Mouse (Mus musculus): Measurements from ENCODE around the gene Fads3. TPM values are rescaled to one million over a fixed set of nuclear protein-coding genes. Genes with fewer than 3 reads are reported as not detected.
A peak's percentile ranks its signal among the peaks of the same experiment; 100 is the strongest.

Gene Fads3
- polyA plus RNA-seq, 1 experiment from 2014 or later = 38.2 TPM

GRCm38 (mm10) chr19:10042816-10043215 is 1.4 kb downstream of the Fads3 start:
- peak overlapping the region; percentile 75 for H3K4me2 ChIP-seq (ENCODE audit: low read length)
- ATAC-seq = no peak
- H3K27ac ChIP-seq (ENCODE audit: low read length) = no peak overlapping the region
- H3K9me3 ChIP-seq (replicated peaks; ENCODE audit: control insufficient read depth, low read length, poor library complexity, severe bottlenecking) = no peaks in the 10 kb centered on the region
- H3K9ac ChIP-seq (ENCODE audit: low read depth, low read length) = no peak overlapping the region
- no peaks in the 10 kb centered on the region for H3K27me3 ChIP-seq (ENCODE audit: control insufficient read depth, insufficient read depth, low read depth, low read length)
- 81% methylated on average over 4 of the region's 4 CpGs for WGBS
- H3K4me3 ChIP-seq (ENCODE audit: low read depth, low read length) = peak overlapping the region; percentile 73
- H3K36me3 ChIP-seq (ENCODE audit: control insufficient read depth, insufficient read depth, low read length) = no peaks in the 10 kb centered on the region
- H3K4me1 ChIP-seq (ENCODE audit: control insufficient read depth, insufficient read depth, low read length) = peaks cover 16% of the 10 kb centered on the region

- H3K36me3 ChIP-seq (ENCODE audit: control insufficient read depth, insufficient read depth, low read length) = no peaks in the 10 kb centered on the region
- peak overlapping the region; percentile 75; the same call in 1 of the 2 replicates for H3K4me2 ChIP-seq (ENCODE audit: low read length)
- H3K27ac ChIP-seq (ENCODE audit: low read length) = no peak overlapping the region
- no peaks in the 10 kb centered on the region for H3K9me3 ChIP-seq (replicated peaks; ENCODE audit: control insufficient read depth, low read length, poor library complexity, severe bottlenecking)
- H3K4me1 ChIP-seq (ENCODE audit: control insufficient read depth, insufficient read depth, low read length) = peaks cover 16% of the 10 kb centered on the region
- no peaks in the 10 kb centered on the region for H3K27me3 ChIP-seq (ENCODE audit: control insufficient read depth, insufficient read depth, low read depth, low read length)
- no peak overlapping the region for H3K4me3 ChIP-seq (ENCODE audit: low read depth, low read length)
- H3K9ac ChIP-seq (ENCODE audit: low read depth, low read length) = no peak overlapping the region
- no peak for ATAC-seq
Observed at GRCm38 (mm10) chr19:10043643-10044042, 2.3 kb downstream of the Fads3 start.

- ATAC-seq = no peak
- H3K9ac ChIP-seq (ENCODE audit: low read depth, low read length) = no peak overlapping the region
- H3K27ac ChIP-seq (ENCODE audit: low read length) = no peak overlapping the region
- H3K4me2 ChIP-seq (ENCODE audit: low read length) = no peak overlapping the region
- 81% methylated on average over 2 of the region's 2 CpGs for WGBS
- H3K27me3 ChIP-seq (ENCODE audit: control insufficient read depth, insufficient read depth, low read depth, low read length) = no peaks in the 10 kb centered on the region
- H3K9me3 ChIP-seq (replicated peaks; ENCODE audit: control insufficient read depth, low read length, poor library complexity, severe bottlenecking) = no peaks in the 10 kb centered on the region
- H3K4me3 ChIP-seq (ENCODE audit: low read depth, low read length) = no peak overlapping the region
- H3K36me3 ChIP-seq (ENCODE audit: control insufficient read depth, insufficient read depth, low read length) = no peaks in the 10 kb centered on the region
- peaks cover 15% of the 10 kb centered on the region for H3K4me1 ChIP-seq (ENCODE audit: control insufficient read depth, insufficient read depth, low read length)
Observed at GRCm38 (mm10) chr19:10045707-10046106, 4.3 kb downstream of the Fads3 start.

GRCm38 (mm10) chr19:10046346-10046745 is 5.0 kb downstream of the Fads3 start:
- Histone ChIP-seq H3K4me2 (ENCODE audit: low read length) (no peak overlapping the region), H3K4me3 (ENCODE audit: low read depth, low read length) (no peak overlapping the region), H3K4me1 (ENCODE audit: control insufficient read depth, insufficient read depth, low read length) (peaks cover 11% of the 10 kb centered on the region), H3K27ac (ENCODE audit: low read length) (no peak overlapping the region), H3K27me3 (ENCODE audit: control insufficient read depth, insufficient read depth, low read depth, low read length) (no peaks in the 10 kb centered on the region), H3K36me3 (ENCODE audit: control insufficient read depth, insufficient read depth, low read length) (no peaks in the 10 kb centered on the region), H3K9ac (ENCODE audit: low read depth, low read length) (no peak overlapping the region), H3K9me3 (replicated peaks; ENCODE audit: control insufficient read depth, low read length, poor library complexity, severe bottlenecking) (no peaks in the 10 kb centered on the region)
- WGBS = 77% methylated on average over 4 of the region's 4 CpGs
- no peak for ATAC-seq

- no peaks in the 10 kb centered on the region for H3K27me3 ChIP-seq (ENCODE audit: control insufficient read depth, insufficient read depth, low read depth, low read length)
- 56% methylated on average over 3 of the region's 3 CpGs for whole genome bisulfite sequencing
- ATAC-seq = no peak
Observed at GRCm38 (mm10) chr19:10046983-10047382, 5.6 kb downstream of the Fads3 start.

GRCm38 (mm10) chr19:10049533-10049932 is 8.2 kb downstream of the Fads3 start:
- no peaks in the 10 kb centered on the region for H3K9me3 ChIP-seq (replicated peaks; ENCODE audit: control insufficient read depth, low read length, poor library complexity, severe bottlenecking)
- H3K4me2 ChIP-seq (ENCODE audit: low read length) = no peak overlapping the region
- no peaks in the 10 kb centered on the region for H3K27me3 ChIP-seq (ENCODE audit: control insufficient read depth, insufficient read depth, low read depth, low read length)
- H3K4me1 ChIP-seq (ENCODE audit: control insufficient read depth, insufficient read depth, low read length) = no peaks in the 10 kb centered on the region
- H3K27ac ChIP-seq (ENCODE audit: low read length) = no peak overlapping the region
- peaks cover 6% of the 10 kb centered on the region; the same call in 1 of the 2 replicates for H3K36me3 ChIP-seq (ENCODE audit: control insufficient read depth, insufficient read depth, low read length)
- no peak overlapping the region for H3K4me3 ChIP-seq (ENCODE audit: low read depth, low read length)
- ATAC-seq = no peak
- no peak overlapping the region for H3K9ac ChIP-seq (ENCODE audit: low read depth, low read length)

More at GRCm38 (mm10) chr19:10046983-10047382, 5.6 kb downstream of the Fads3 start:
- Histone ChIP-seq H3K27ac (ENCODE audit: low read length) (no peak overlapping the region), H3K9me3 (replicated peaks; ENCODE audit: control insufficient read depth, low read length, poor library complexity, severe bottlenecking) (no peaks in the 10 kb centered on the region), H3K36me3 (ENCODE audit: control insufficient read depth, insufficient read depth, low read length) (no peaks in the 10 kb centered on the region), H3K9ac (ENCODE audit: low read depth, low read length) (no peak overlapping the region), H3K4me2 (ENCODE audit: low read length) (no peak overlapping the region), H3K4me1 (ENCODE audit: control insufficient read depth, insufficient read depth, low read length) (peaks cover 11% of the 10 kb centered on the region), H3K4me3 (ENCODE audit: low read depth, low read length) (no peak overlapping the region)

- Histone ChIP-seq H3K9me3 (replicated peaks; ENCODE audit: control insufficient read depth, low read length, poor library complexity, severe bottlenecking) (no peaks in the 10 kb centered on the region), H3K36me3 (ENCODE audit: control insufficient read depth, insufficient read depth, low read length) (peaks cover 12% of the 10 kb centered on the region; the same call in 1 of the 2 replicates), H3K27ac (ENCODE audit: low read length) (no peak overlapping the region), H3K4me2 (ENCODE audit: low read length) (no peak overlapping the region), H3K27me3 (ENCODE audit: control insufficient read depth, insufficient read depth, low read depth, low read length) (no peaks in the 10 kb centered on the region), H3K9ac (ENCODE audit: low read depth, low read length) (no peak overlapping the region), H3K4me1 (ENCODE audit: control insufficient read depth, insufficient read depth, low read length) (no peaks in the 10 kb centered on the region), H3K4me3 (ENCODE audit: low read depth, low read length) (no peak overlapping the region)
- WGBS = 92% methylated on average over 1 of the region's 2 CpGs
- no peak for ATAC-seq
Observed at GRCm38 (mm10) chr19:10050438-10050837, 9.1 kb downstream of the Fads3 start.

GRCm38 (mm10) chr19:10052698-10053097 is 11.3 kb downstream of the Fads3 start:
- Histone ChIP-seq H3K27ac (ENCODE audit: low read length) (no peak overlapping the region), H3K4me1 (ENCODE audit: control insufficient read depth, insufficient read depth, low read length) (no peaks in the 10 kb centered on the region), H3K9me3 (replicated peaks; ENCODE audit: control insufficient read depth, low read length, poor library complexity, severe bottlenecking) (no peaks in the 10 kb centered on the region), H3K4me3 (ENCODE audit: low read depth, low read length) (no peak overlapping the region), H3K27me3 (ENCODE audit: control insufficient read depth, insufficient read depth, low read depth, low read length) (no peaks in the 10 kb centered on the region), H3K4me2 (ENCODE audit: low read length) (no peak overlapping the region), H3K9ac (ENCODE audit: low read depth, low read length) (no peak overlapping the region), H3K36me3 (ENCODE audit: control insufficient read depth, insufficient read depth, low read length) (peaks cover 24% of the 10 kb centered on the region; the same call in 1 of the 2 replicates)
- whole genome bisulfite sequencing = 91% methylated on average over 4 of the region's 4 CpGs
- ATAC-seq = no peak

GRCm38 (mm10) chr19:10053692-10054260 is 12.4 kb downstream of the Fads3 start:
- Histone ChIP-seq H3K36me3 (ENCODE audit: control insufficient read depth, insufficient read depth, low read length) (peaks cover 24% of the 10 kb centered on the region; the same call in 1 of the 2 replicates), H3K27ac (ENCODE audit: low read length) (no peak overlapping the region)
- ATAC-seq = no peak

More at GRCm38 (mm10) chr19:10053692-10054260, 12.4 kb downstream of the Fads3 start:
- Histone ChIP-seq H3K27me3 (ENCODE audit: control insufficient read depth, insufficient read depth, low read depth, low read length) (no peaks in the 10 kb centered on the region), H3K4me2 (ENCODE audit: low read length) (no peak overlapping the region), H3K4me3 (ENCODE audit: low read depth, low read length) (no peak overlapping the region), H3K9ac (ENCODE audit: low read depth, low read length) (no peak overlapping the region), H3K4me1 (ENCODE audit: control insufficient read depth, insufficient read depth, low read length) (no peaks in the 10 kb centered on the region), H3K9me3 (replicated peaks; ENCODE audit: control insufficient read depth, low read length, poor library complexity, severe bottlenecking) (no peaks in the 10 kb centered on the region)
- WGBS = 94% methylated on average over 10 of the region's 10 CpGs

Data from midbrain, embryonic 16.5 days (tissue).